Mouse (Mus musculus): Measurements from ENCODE around the gene Nhlrc4.

Gene Nhlrc4

GRCm38 (mm10) chr17:25958771-25959494 is 14.2 kb upstream of the Nhlrc4 start:
- no peak for DNase-seq (ENCODE audit: low spot score)

DNA sequence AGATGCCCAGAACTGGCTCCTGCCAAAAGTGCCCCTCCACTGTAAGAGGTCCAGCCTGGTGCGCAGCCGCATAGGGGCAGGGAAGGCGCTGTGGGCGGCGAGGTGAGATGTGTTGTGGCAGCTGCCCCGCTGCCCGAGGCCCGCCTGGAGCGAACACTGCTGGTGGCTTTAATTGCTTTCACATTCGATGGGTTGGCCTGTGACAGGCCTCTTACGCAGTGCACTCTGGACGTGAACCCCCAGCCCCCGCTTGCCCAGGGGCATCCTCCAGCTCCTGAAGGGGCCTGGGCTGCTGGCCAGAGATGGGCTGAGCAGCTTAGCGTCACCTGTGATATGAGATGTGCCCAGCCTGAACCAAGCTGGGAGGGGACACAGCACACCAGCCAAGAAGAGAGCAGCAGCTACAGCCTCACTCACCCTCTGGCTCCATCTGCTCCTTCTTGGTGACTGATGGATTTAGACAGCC is 12.9 kb upstream of the Nhlrc4 start:
- no peak for DNase-seq (ENCODE audit: low spot score)

DNA sequence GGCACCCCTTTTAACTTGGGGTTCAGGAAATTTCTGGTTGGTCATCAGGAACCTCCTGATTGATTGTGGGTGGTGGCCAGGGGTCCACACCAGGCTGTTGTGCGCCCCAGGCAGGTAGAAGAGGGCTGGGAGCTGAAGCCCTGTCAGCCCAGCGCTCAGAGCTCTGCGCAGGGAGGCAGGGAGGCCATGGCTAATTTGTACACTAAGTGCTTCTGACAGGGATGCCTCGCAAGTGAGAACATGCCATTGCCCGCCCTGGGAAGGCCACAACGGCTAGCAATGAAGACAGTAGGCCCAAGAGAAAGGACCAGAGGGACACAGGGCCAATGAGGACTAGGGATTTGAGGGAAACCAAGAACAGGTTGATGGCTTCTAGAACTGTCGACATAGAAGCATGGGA is 11.9 kb upstream of the Nhlrc4 start:
- DNase-seq (ENCODE audit: low spot score) = no peak

- no peak for DNase-seq (ENCODE audit: low spot score)
Measured at GRCm38 (mm10) chr17:25956201-25956600, 11.4 kb upstream of the Nhlrc4 start.

DNA sequence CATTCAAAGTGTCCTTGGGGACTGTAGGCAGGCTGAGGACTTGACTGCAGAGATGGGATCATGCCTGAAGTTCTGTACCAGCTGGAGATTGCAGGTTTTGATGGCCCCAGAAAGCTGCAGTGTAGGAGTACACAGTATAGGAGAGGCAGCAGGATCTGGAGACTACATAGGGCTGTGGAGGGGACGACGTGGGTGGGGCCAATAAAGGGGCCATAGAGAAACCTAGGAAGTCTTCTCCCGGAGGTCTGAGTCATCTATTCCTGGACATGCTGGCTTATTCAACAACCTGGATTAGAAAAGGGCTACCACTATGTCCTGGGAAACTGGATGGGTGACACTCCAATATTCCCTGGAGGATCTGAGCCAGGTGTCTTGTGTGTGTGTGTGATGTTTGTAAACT is 11.0 kb upstream of the Nhlrc4 start:
- no peak for DNase-seq (ENCODE audit: low spot score)

DNA sequence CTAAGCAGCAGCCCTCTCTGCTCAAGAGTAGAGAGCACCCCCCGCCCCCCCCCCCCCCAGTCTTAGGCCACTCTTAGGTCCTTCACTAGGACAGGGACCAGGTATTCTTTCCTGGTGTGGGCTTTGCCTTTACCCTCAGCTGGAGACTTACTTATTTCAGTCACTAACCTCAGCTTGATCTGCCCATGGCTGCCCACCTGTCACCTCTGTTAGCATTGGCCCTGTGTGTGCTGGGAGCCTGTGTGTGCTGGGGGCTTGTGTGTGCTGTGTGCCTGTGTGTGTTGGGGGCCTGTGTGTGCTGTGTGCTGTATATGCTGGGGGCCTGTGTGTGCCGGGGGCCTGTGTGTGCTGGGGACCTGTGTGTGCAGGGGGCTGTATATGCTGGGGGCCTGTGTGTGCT is 9.9 kb upstream of the Nhlrc4 start:
- DNase-seq (ENCODE audit: low spot score) = no peak

DNA sequence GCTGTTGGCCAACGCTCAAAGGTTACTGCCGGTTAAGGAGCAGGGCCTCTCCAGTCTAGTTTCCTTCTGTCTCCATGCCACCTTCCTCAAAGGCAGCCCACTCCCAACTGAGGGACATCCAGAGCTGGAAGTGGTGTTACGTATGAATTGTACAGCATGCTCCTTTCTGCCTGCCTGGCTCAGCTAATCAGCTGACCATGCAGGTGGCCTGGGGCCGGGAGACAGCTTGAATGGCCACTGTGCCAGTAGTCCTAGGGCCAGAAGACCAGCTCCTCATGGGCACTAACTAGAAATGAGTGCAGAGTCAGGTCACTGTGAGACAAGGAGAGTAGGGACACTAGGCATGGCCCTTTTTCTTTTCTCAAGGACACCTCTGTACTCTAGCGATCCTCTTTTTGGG is 8.4 kb upstream of the Nhlrc4 start:
- no peak for DNase-seq (ENCODE audit: low spot score)

- no peak for DNase-seq (ENCODE audit: low spot score)
Measured at GRCm38 (mm10) chr17:25951803-25952623, 7.3 kb upstream of the Nhlrc4 start, which contains the start of gene A930017K11Rik. TSS of gene A930017K11Rik (minus strand) at chr17:25952565.

- no peak for DNase-seq (ENCODE audit: low spot score)
Measured at GRCm38 (mm10) chr17:25951225-25951802, 6.6 kb upstream of the Nhlrc4 start.

GRCm38 (mm10) chr17:25950706-25951105 is 5.9 kb upstream of the Nhlrc4 start:
- DNase-seq (ENCODE audit: low spot score) = no peak

GRCm38 (mm10) chr17:25949981-25950380 is 5.2 kb upstream of the Nhlrc4 start:
- no peak for DNase-seq (ENCODE audit: low spot score)

DNA sequence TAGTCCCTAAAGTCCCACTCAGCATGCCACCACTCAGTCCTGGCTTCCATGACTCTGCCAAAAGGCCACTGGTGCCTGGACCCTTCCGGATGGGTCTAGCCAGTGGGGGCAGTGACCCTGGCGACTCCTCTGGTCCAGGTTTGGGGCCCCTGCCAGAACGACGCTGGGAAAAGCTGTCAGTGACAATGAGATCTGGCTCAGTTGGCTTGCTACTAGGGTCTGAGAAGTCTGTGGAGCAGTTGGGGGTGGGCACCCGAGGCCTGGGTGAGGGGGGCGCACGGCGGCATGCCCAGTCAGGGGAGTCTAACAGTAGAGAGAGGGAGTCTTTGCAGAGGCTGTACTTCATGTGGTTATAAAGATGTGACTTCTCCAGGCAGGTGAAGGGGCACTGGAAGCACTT is 3.3 kb upstream of the Nhlrc4 start:
- DNase-seq (ENCODE audit: low spot score) = no peak

GRCm38 (mm10) chr17:25947576-25947975 is 2.8 kb upstream of the Nhlrc4 start:
- no peak for DNase-seq (ENCODE audit: low spot score)

DNA sequence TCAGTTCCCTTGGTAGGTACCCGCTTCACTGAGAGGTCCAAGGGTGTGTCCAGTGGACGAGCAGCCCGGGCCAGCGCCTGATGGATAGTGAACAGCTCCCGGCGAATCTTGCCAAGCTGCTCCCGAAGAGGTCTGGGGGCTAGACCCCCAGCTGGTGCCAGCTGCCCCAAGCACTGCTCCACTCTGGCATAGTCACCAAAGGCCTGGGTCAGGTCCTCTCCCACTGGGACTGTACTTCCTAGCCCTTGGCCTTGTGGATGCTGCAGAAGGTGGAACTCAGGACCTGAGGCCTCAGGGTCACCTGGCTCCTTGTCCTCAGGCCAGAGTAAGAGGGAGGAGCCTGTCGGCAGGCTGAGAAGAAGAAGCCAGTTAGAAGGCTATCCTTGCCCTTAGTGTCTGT is 2.1 kb upstream of the Nhlrc4 start:
- no peak for DNase-seq (ENCODE audit: low spot score)

DNA sequence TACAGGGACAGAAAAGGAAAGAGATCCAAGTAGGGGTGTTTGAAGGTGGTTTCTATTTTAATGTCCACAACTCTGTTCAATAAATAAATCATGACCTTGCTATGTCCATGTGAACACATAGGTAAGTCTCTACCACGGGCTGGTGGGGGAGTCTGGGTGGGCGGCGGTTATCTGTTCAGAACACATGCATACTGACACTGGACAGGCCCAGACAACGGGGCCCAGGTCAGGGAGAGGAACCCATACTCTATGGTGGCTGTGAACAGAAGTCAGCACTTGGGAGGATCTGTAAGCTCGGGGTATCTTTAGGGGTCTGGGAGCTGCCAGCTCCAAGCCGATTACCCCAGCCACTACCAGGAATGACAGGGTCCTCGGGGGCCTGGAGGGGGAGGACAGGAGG is 1.6 kb upstream of the Nhlrc4 start:
- no peak for DNase-seq (ENCODE audit: low spot score)

GRCm38 (mm10) chr17:25945517-25946155 is 875 bp upstream of the Nhlrc4 start:
- no peak for DNase-seq (ENCODE audit: low spot score)

DNA sequence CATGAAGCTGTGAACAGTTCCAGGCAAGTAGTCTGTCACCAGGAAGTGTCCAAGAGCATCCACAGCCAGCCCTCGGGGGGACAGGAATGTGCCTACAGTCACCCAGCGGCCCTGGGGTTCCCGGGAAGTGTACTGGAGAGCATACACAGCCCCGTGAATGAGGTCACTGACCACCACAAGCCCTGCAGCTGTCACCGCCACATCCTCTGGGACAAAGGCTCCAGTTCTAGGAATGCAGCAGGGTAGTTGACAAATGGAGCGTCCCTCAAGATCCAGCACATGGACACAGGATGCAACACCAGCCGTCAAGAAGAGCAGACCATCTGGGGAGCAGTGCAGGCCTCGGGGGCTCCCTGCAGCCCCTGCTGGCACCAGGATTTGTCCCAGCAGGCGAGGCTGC is 992 bp downstream of the Nhlrc4 start:
- no peak for DNase-seq (ENCODE audit: low spot score)

DNA sequence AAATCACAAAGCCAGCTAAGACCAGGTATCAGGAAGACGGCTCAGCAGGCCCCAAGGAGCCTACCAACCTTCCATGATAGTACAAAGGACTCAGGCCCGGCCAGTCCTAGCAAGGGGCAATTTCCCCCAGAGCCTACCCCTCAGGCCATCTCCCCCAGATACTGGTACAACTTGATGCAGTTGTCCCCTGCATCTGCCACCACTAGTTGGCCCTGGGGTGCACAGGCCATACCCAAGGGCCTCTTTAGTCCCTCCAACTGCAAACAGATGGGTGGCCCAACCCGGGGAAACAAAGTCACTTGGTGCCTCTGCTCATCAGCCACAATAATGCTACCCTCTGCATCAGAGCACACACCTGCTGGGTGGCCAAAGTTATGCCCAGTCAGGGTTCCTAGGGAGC is 1.5 kb downstream of the Nhlrc4 start:
- DNase-seq (ENCODE audit: low spot score) = no peak

DNA sequence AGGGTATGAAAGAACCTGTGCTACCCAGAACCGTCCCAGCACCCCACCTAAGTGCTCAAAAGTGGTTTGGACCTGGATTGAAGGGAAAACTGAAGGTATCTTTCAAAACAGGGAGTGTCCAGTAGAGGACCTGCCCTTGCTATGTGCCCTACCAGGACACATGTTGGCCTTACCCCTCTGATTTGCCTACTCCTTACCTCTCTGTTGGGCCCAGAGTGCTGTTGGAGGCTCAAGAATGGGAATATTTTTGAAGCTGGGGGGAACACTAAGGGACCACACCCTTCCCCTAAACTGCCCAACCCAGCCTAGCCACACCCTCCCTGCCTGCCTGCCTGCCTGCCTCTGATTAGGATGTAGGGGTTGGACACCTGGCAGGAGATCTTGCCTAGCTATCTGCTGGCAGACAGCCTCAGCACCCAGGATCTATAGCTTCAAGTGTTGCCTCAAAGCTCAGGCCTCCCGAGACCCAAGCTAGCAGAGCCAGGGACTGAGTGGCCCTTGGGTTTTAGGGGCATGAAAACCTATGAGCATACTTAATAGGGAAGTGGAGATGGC is 2.1 kb downstream of the Nhlrc4 start:
- no peak for DNase-seq (ENCODE audit: low spot score)

DNA sequence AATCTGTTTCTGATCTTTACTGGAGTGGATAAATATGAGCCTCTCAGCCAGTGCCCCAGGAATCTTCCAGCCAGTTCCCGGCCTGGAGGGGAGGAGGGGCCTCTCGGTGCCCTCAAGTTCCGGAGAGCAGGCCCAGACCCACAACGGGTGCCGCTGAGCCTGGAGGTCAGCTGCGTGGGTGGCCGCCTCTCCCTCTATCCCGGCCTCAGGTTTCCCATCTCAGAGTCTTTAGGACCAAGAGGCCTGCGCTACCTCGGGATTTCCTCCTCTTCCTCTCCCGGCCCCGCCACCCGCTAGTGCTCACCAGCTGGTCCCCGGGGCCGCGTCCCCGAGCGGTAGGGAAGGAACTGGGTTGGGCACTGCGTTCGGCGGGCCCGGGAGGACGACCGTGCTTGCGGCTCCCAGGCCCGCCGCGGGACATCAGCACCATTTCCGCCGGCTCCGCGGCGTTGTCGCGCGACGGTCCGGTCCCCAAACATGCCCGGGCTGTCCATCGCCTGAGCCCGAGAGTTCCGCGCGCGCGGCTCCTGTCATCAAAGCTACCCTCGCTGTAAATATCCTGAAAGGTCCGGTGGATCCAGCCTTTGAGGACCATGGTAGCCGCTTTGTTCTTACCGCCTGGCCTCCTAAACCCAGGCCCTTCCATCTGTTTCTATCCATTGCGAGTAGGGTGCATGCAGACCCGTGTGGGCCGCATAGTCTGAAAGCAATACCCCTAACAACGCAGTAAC is 3.1 kb downstream of the Nhlrc4 start:
- peak; percentile 72 for DNase-seq (ENCODE audit: low spot score)

- DNase-seq (ENCODE audit: low spot score) = no peak
Measured at GRCm38 (mm10) chr17:25934526-25934925, 10.2 kb downstream of the Nhlrc4 start.

- no peak for DNase-seq (ENCODE audit: low spot score)
Measured at GRCm38 (mm10) chr17:25925348-25925747, 19.4 kb downstream of the Nhlrc4 start.
